Mouse (Mus musculus) spleen, adult 12 weeks (tissue): ENCODE results near the gene Sertad4.

Experiments
- DNase-seq: peaks from one replicate; pipeline ENCODE4 v3.0.0; 2022; ENCODE audit warnings: low spot score

The Sertad4 gene

DNA sequence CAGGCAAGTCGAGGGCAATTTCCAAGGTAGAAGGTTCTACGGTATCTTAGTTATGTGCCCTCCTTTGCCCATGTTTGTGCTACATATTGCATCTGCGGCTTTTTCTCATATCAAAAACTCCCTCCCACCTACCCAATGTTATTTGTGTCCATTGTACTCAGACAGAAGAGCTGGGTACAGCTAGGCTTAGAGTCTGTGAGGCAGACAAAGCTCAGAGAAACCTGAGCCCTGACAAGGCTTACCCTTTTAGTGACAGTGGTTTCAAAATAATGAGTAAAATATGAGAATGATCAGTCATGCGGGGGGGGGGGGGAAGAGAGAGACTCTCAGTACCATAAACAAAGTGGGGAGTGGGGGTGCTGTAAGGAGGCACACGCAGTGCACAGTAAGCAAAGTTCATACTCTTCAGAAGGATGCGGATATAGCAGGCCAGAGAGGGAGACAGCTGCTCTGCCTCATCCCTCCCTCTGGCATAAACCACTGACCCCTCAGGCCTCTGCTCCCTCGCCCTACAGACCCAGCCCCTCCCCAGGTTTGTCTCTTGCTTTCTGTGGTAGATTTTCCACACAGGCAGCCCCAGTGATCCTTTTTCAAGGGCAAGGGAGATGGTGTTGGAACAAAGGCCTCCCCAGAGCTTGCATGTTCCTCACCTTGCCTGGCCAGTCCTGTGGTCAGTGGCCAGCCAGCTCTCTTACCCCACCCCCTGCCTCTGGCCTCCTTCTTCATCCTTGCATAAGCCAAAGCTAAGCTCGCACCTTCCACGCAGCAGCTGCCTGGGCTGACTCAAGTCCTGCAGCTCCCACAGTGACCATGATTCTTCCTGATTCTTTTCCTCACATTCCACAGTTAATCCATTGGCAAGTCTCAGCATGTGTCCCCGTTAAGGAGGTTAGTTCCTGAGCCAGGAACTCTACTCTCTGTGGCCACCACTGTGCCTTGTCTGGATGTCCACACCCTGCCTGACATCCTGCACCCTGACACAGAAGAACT lies 49.1 kb downstream of the Sertad4 start:
- DNase-seq = no peak

DNA sequence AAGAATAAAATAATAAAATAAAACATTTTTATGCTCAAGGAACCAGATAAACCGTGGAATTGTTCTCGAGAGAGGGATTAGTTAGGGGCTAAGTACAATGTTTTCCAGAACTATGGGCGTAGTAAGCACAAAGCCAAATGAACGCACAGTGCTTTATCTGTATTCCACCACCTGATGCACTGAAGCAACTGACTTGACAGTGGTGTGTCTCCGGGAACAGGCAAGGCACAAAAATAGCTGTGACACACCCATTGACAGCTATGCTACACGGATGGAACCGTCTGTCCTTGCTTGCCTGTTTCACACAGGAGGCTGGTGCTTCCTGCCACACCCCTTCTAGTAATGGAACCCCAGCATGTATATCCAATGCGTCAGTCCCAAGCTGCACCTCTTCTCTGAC lies 55.2 kb downstream of the Sertad4 start:
- no peak for DNase-seq

DNA sequence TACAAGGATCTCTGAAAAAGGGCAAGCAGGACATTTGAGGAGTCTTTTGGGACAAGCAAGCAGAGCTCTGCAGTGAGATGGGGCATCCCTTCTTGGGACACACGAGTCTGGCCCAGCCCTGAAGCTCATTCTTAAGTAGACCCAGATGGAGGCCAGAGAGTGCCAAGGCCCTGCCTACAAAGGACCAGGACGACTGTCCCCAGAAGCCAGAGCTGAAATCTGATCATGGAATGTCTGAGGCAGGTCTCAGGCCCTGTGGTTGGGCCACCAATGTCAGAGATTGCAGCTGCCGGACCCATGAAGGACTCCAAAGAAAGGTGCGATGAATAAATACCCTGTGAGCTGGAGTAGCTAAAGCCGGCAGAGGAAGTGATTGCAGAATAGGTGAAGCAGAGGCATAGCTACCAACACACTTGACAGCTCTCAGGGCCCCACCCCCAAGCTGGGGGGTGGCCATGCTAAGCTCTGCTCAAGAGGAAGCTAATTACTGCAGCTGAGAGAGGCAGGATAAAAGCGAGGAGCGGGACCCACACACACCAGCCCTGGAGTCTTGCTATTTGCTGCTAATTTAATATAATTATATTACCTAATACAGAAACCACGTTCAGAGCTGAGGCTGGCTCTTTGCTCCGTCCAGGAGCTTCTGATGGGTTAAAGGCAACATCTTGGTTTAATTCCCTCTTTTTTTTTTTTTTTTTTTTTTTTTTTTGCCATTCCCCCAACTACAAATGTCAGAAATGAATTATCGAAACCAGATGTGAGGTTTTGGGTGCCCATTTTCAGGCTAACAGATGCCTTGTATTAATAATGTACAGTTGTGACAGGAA lies 56.2 kb downstream of the Sertad4 start:
- DNase-seq = no peak

DNA sequence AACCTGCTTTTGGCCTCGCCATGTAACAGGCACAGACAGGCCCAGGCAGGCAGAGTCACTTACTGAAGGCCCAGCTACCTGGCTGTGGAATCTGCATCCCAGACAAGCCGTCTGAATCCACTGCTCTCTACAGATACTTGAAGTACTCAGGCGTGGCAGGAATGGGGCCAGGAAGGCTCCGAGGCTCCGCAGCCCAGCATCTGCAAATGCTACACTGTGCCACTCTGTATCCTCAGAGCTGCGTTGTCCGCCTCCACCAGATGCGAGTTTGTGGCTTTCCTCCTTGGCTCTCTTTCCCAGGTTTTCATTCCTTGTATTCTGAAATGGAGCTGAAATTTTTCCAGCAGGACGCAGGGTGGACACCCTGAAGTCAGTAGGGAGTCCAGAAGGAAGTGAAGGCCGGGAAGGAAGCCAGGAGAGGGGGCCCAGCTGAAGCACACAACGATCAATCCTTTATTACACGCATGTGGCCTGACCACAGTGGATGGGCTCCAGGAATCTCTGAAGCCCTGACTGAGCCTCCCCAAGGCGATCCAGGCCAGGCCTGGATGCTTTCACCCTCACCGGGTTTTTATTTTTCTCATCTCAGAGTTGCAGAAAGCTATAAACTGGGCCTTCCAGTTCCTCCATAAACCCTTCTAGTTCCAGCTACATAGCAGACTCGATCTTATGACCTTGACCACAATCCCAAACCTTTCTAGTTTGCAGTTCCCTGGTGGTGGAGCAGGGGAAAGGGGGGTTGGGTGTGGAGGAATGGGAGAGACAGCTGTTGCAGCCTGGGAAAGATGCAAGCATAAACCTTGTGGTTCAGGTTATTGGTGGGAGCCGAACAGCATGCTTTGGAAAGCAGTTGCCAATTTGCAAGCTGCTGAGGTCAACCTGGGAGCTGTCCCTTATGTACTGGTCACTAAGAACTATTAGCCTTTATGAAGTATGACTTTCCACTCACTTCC lies 57.1 kb downstream of the Sertad4 start:
- no peak for DNase-seq

DNA sequence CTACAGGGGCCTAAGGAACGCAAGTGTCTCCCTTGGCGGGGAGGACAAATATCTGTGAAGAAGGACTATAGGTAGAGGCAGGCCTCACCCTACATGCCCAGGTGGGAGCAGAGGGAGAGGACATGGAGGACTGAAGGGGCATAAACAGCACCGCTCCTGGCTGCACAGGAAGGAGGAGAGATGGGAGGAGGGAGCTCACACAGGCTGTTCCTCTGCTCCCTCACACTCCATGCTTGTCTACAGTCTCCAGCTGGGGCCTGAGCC lies 58.6 kb downstream of the Sertad4 start:
- no peak for DNase-seq

DNA sequence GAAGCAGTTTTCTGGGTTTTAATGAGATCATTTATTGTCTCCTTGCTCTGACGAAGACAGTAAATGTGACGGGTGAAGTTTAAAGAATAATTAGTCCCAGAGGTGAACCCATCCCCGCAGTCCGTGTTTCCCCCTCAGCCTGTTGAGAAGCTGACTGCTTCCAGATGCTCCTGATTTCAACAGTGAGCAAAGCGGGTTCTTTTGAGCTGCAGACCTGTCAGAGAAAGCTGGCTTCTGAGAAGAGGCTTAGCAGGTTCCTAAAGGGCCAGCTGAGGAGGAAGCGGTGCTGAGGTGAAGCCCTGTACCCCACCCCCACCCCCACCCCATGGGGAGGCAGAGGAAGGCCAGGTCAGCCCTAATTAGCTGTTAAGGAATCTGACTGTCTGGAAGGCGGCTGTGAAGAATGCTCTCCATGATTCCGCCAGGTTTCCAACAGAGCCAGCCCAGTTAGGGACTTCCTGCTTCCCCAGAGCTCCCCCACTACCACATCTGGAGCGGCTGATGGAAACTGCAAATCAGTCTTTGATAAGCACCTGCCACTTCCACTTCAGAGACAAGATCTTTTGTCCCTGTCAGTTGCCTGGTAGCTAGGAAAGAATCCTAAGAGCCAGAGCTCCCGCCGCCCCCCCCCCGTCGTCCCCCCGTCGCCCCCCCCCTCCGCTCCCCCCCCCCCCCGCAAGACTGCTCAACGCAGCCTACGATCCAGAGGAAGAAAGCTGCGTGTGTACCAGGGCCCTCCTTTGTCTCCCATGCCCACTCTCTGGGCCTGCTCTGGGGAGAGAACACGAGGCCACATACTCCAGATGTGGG lies 59.1 kb downstream of the Sertad4 start:
- DNase-seq = no peak

DNA sequence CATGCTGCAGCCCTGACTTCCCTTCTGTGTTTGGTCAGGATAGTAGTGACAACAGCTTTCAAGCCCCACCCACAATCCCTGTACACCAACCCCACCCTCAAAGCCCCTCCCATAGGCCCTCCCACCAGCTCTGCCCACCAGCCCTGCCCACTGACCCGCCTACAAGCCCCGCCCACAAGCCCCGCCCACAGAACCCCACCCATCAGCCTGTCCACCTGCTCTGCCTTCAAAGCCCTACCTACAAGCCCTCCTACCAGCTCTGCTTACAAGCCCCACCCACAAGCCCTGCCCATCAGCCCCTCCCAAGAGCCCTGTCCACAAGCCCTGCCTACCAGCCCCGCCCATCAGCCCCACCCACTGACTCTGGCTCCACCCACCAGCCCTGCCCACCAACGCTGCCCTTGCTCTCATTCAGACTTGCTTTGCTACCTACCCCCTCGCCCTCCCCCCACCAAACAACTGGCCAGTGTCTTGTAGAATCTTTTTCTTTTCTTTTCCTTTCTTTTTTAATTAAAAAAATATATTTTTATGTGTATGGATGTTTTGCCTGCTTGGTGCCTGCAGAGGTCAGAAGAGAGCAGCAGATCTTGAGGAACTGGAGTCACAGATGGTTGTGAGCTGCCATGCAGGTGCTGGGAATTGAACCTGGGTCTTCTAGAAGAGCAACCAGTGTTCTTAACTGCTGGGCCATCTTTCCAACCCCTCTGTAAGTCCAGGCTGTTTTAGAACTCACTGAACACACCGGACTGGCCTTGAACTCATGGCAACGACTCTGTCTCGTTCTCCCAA lies 60.4 kb downstream of the Sertad4 start:
- no peak for DNase-seq
